Mouse (Mus musculus) ES-E14 (cell line): Measurements from ENCODE around the gene Dmtf1.

ENCODE experiments used
- ZC3H11A ChIP-seq: IDR thresholded peaks from 2 replicates; pipeline ENCODE4 v1.6.1; 2012; ENCODE audit warnings: low read depth, mild to moderate bottlenecking, inconsistent platforms, low read length, borderline replicate concordance
- ZNF384 ChIP-seq: IDR thresholded peaks from 2 replicates; pipeline ENCODE4 v1.6.1; 2012; ENCODE audit warnings: low read depth, low read length, inconsistent platforms

- TF ChIP-seq ZC3H11A: no peak
- TF ChIP-seq ZNF384: no peak
These were observed 47.4 kb downstream of the Dmtf1 start for GRCm38 (mm10) chr5:9114162-9114561.
